Mouse (Mus musculus) neural tube, embryonic 13.5 days (tissue): ENCODE data around the gene Dlgap1. TPM values are rescaled to one million over a fixed set of nuclear protein-coding genes. Genes with fewer than 3 reads are reported as not detected.

Source experiments
- ATAC-seq: fragments of 200-750 bp; cut with Nextera tagmentation; 2 replicates; pipeline ENCODE4 v1.8.0; 2017; ENCODE audit warnings: low read depth, mild to moderate bottlenecking, moderate TSS enrichment, moderate library complexity
- H3K27ac ChIP-seq: fragments of 300-500 bp; sonication (generic); replicated peaks from 2 replicates; pipeline ENCODE4 v1.5.1; 2015; ENCODE audit warnings: moderate library complexity, mild to moderate bottlenecking, inconsistent platforms
- H3K27me3 ChIP-seq: fragments of 300-500 bp; sonication (generic); 2 replicates; pipeline ENCODE4 v1.6.1; 2015; ENCODE audit warnings: mild to moderate bottlenecking, inconsistent platforms
- H3K36me3 ChIP-seq: fragments of 300-500 bp; sonication (generic); 2 replicates; pipeline ENCODE4 v1.6.1; 2015; ENCODE audit warnings: mild to moderate bottlenecking, inconsistent platforms
- H3K4me1 ChIP-seq: fragments of 300-500 bp; sonication (generic); replicated peaks from 2 replicates; pipeline ENCODE4 v1.6.1; 2015; ENCODE audit warnings: inconsistent platforms
- H3K4me2 ChIP-seq: fragments of 300-500 bp; sonication (generic); 2 replicates; pipeline ENCODE4 v1.6.1; 2015; ENCODE audit warnings: inconsistent platforms, mild to moderate bottlenecking, moderate library complexity
- H3K4me3 ChIP-seq: fragments of 300-500 bp; sonication (generic); 2 replicates; pipeline ENCODE4 v1.5.1; 2015; ENCODE audit warnings: mild to moderate bottlenecking, inconsistent platforms
- H3K9ac ChIP-seq: fragments of 300-500 bp; sonication (generic); 2 replicates; pipeline ENCODE4 v1.6.1; 2015; ENCODE audit warnings: moderate library complexity, mild to moderate bottlenecking, inconsistent platforms
- H3K9me3 ChIP-seq: fragments of 300-500 bp; sonication (generic); 2 replicates; pipeline ENCODE4 v1.6.1; 2016; ENCODE audit warnings: inconsistent platforms
- WGBS: fragments of 180-500 bp; shearing (Covaris S2); methylation state at CpG from one replicate; pipeline ENCODE4 v1.1.7; 2015; 5-methylcytosine and 5-hydroxymethylcytosine counted together
- polyA plus RNA-seq: library from polyadenylated mRNA; unstranded; fragments of >200 nt; fragmentation: Nextera tagmentation; extraction: Ambion mirVana; gene quantifications from 2 replicates; pipeline ENCODE4 v1.2.1, GENCODE M21; 2015

Dlgap1 gene
- polyA plus RNA-seq, 1 experiment from 2014 or later, result 19.2 TPM

DNA sequence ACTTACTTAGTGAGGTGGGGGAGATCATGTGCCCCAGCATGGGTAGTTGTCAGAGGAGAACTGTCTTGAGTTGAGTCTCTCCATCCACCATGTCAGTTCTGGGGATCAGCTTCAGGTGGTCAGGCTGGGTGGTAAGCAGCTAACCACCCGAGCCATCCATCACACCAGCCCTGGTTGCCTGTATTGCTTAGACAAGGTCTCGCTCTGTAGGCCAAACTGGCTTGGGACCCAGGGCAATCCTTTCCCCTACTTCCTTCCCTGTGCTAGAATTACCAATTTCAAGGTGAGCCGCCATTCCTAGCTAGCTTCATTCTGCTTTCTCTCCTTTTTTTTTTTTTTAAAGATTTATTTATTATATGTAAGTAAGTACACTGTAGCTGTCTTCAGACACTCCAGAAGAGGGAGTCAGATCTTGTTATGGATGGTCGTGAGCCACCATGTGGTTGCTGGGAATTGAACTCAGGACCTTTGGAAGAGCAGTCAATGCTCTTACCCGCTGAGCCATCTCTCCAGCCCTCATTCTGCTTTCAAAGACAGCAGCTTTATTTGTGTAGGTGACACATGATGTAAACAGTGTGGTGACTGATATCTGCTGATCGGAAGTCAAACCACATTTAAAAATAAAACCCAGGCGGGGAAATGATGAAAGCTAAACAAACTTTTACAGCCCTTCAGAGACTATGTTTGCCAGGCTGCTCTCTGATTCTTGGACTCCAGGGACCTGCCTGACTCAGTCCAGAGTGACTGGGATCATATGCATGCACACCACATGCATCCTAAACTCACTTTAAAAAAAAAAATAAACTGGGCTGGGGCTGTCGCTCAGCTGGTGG lies 828.3 kb downstream of the Dlgap1 start:
- Histone ChIP-seq H3K27me3 (no peaks in the 10 kb centered on the region), H3K9ac (no peak overlapping the region), H3K9me3 (no peaks in the 10 kb centered on the region), H3K4me1 (peaks cover 15% of the 10 kb centered on the region), H3K27ac (no peak overlapping the region), H3K4me3 (no peak overlapping the region), H3K4me2 (no peak overlapping the region), H3K36me3 (no peaks in the 10 kb centered on the region)
- ATAC-seq, result no peak
- 83% methylated on average over 8 of the region's 8 CpGs for WGBS

DNA sequence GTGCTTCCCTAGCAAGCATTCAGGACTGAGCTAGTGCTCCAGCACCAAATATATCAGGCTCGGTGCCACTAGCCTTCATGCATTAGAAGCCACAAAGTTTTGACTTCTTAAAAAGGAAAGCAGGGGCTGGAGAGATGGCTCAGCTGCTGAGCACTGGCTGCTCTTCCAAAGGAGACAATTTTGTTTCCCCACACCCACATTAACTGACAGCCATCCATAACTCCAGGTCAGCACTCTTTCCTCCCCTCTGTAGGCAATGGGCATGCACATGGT lies 828.8 kb downstream of the Dlgap1 start:
- Histone ChIP-seq H3K27me3 (no peaks in the 10 kb centered on the region), H3K4me3 (no peak overlapping the region), H3K27ac (no peak overlapping the region), H3K36me3 (no peaks in the 10 kb centered on the region), H3K9ac (no peak overlapping the region), H3K4me2 (no peak overlapping the region), H3K9me3 (no peaks in the 10 kb centered on the region), H3K4me1 (peaks cover 15% of the 10 kb centered on the region)
- ATAC-seq, result no peak
- 89% methylated on average over 1 of the region's 1 CpGs for WGBS

GRCm38 (mm10) chr17:70799266-70799665 lies 830.4 kb downstream of the Dlgap1 start:
- Histone ChIP-seq H3K4me1 (peaks cover 11% of the 10 kb centered on the region), H3K27me3 (no peaks in the 10 kb centered on the region), H3K4me2 (no peak overlapping the region), H3K36me3 (no peaks in the 10 kb centered on the region), H3K9me3 (no peaks in the 10 kb centered on the region), H3K4me3 (no peak overlapping the region), H3K9ac (no peak overlapping the region), H3K27ac (no peak overlapping the region)
- no peak for ATAC-seq
- 83% methylated on average over 4 of the region's 4 CpGs for WGBS

DNA sequence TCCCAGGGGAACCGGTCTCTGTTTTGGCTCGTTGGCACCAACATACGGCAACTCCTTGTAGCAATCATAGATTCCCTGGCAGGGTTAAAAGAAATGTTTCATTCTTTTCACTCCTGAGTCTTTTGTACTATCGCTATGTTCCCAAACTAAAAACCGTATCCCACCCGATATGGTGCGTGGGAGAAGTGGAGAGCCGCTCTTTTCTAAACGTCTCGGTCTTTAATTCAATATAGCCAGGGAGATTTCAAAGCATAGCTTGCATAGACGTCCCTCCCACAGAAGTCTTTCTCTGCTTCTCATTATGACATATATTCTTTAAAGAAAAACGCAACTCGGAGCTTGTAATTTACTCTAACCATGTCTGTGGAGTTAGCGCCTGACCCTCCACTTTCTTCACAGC lies 833.1 kb downstream of the Dlgap1 start:
- H3K9ac ChIP-seq, result no peak overlapping the region
- 80% methylated on average over 14 of the region's 14 CpGs for WGBS
- H3K27ac ChIP-seq, result no peak overlapping the region
- H3K4me3 ChIP-seq, result no peak overlapping the region
- no peaks in the 10 kb centered on the region for H3K27me3 ChIP-seq
- H3K9me3 ChIP-seq, result no peaks in the 10 kb centered on the region
- no peak for ATAC-seq
- H3K4me2 ChIP-seq, result no peak overlapping the region
- H3K4me1 ChIP-seq, result no peaks in the 10 kb centered on the region
- no peaks in the 10 kb centered on the region for H3K36me3 ChIP-seq

- no peak for ATAC-seq
- no peaks in the 10 kb centered on the region for H3K4me1 ChIP-seq
- 91% methylated on average over 9 of the region's 9 CpGs for WGBS
Measured at GRCm38 (mm10) chr17:70805866-70806265, 837.0 kb downstream of the Dlgap1 start.

GRCm38 (mm10) chr17:70806600-70806999 lies 837.7 kb downstream of the Dlgap1 start:
- Histone ChIP-seq H3K27ac (no peak overlapping the region), H3K27me3 (no peaks in the 10 kb centered on the region), H3K4me2 (no peak overlapping the region), H3K9ac (no peak overlapping the region), H3K36me3 (no peaks in the 10 kb centered on the region), H3K4me3 (no peak overlapping the region), H3K4me1 (no peaks in the 10 kb centered on the region), H3K9me3 (no peaks in the 10 kb centered on the region)
- no peak for ATAC-seq
- 90% methylated on average over 2 of the region's 2 CpGs for WGBS

More at GRCm38 (mm10) chr17:70805866-70806265, 837.0 kb downstream of the Dlgap1 start:
- no peaks in the 10 kb centered on the region for H3K36me3 ChIP-seq
- H3K4me3 ChIP-seq, result no peak overlapping the region
- H3K9me3 ChIP-seq, result no peaks in the 10 kb centered on the region
- no peaks in the 10 kb centered on the region for H3K27me3 ChIP-seq
- no peak overlapping the region for H3K4me2 ChIP-seq
- H3K27ac ChIP-seq, result no peak overlapping the region
- no peak overlapping the region for H3K9ac ChIP-seq

GRCm38 (mm10) chr17:70807885-70808284 lies 839.0 kb downstream of the Dlgap1 start:
- H3K36me3 ChIP-seq, result no peaks in the 10 kb centered on the region
- H3K9me3 ChIP-seq, result no peaks in the 10 kb centered on the region
- ATAC-seq, result no peak
- H3K27me3 ChIP-seq, result no peaks in the 10 kb centered on the region
- 90% methylated on average over 1 of the region's 1 CpGs for WGBS
- no peak overlapping the region for H3K27ac ChIP-seq
- no peak overlapping the region for H3K4me2 ChIP-seq
- no peaks in the 10 kb centered on the region for H3K4me1 ChIP-seq
- H3K9ac ChIP-seq, result no peak overlapping the region
- no peak overlapping the region for H3K4me3 ChIP-seq

GRCm38 (mm10) chr17:70808837-70809236 lies 840.0 kb downstream of the Dlgap1 start:
- no peaks in the 10 kb centered on the region for H3K4me1 ChIP-seq
- H3K4me3 ChIP-seq, result no peak overlapping the region
- no peak overlapping the region for H3K9ac ChIP-seq
- no peak overlapping the region for H3K27ac ChIP-seq
- ATAC-seq, result no peak
- no peaks in the 10 kb centered on the region for H3K27me3 ChIP-seq
- no peaks in the 10 kb centered on the region for H3K9me3 ChIP-seq
- no peaks in the 10 kb centered on the region for H3K36me3 ChIP-seq
- 32% methylated on average over 14 of the region's 14 CpGs for WGBS
- H3K4me2 ChIP-seq, result peak overlapping the region; percentile 0; the same call in 1 of the 2 replicates

GRCm38 (mm10) chr17:70809776-70810175 lies 840.9 kb downstream of the Dlgap1 start:
- 15% methylated on average over 3 of the region's 3 CpGs for WGBS
- Histone ChIP-seq H3K27ac (no peak overlapping the region), H3K27me3 (no peaks in the 10 kb centered on the region), H3K4me2 (no peak overlapping the region), H3K36me3 (no peaks in the 10 kb centered on the region), H3K9me3 (no peaks in the 10 kb centered on the region), H3K4me3 (no peak overlapping the region), H3K4me1 (no peaks in the 10 kb centered on the region), H3K9ac (no peak overlapping the region)
- no peak for ATAC-seq

- H3K4me1 ChIP-seq, result no peaks in the 10 kb centered on the region
- H3K4me2 ChIP-seq, result no peak overlapping the region
- 77% methylated on average over 5 of the region's 5 CpGs for WGBS
- ATAC-seq, result no peak
- no peaks in the 10 kb centered on the region for H3K9me3 ChIP-seq
- H3K27me3 ChIP-seq, result no peaks in the 10 kb centered on the region
- no peaks in the 10 kb centered on the region for H3K36me3 ChIP-seq
- no peak overlapping the region for H3K27ac ChIP-seq
- H3K4me3 ChIP-seq, result no peak overlapping the region
- H3K9ac ChIP-seq, result no peak overlapping the region
Measured at GRCm38 (mm10) chr17:70810795-70811194, 841.9 kb downstream of the Dlgap1 start.

GRCm38 (mm10) chr17:70815001-70815400 lies 846.1 kb downstream of the Dlgap1 start:
- WGBS, result 48% methylated on average over 8 of the region's 8 CpGs
- H3K27ac ChIP-seq, result no peak overlapping the region
- H3K27me3 ChIP-seq, result peaks cover 35% of the 10 kb centered on the region
- peaks cover 11% of the 10 kb centered on the region for H3K4me1 ChIP-seq
- no peaks in the 10 kb centered on the region for H3K9me3 ChIP-seq
- no peak for ATAC-seq
- no peak overlapping the region for H3K4me3 ChIP-seq
- no peaks in the 10 kb centered on the region for H3K36me3 ChIP-seq
- H3K9ac ChIP-seq, result no peak overlapping the region
- no peak overlapping the region for H3K4me2 ChIP-seq

DNA sequence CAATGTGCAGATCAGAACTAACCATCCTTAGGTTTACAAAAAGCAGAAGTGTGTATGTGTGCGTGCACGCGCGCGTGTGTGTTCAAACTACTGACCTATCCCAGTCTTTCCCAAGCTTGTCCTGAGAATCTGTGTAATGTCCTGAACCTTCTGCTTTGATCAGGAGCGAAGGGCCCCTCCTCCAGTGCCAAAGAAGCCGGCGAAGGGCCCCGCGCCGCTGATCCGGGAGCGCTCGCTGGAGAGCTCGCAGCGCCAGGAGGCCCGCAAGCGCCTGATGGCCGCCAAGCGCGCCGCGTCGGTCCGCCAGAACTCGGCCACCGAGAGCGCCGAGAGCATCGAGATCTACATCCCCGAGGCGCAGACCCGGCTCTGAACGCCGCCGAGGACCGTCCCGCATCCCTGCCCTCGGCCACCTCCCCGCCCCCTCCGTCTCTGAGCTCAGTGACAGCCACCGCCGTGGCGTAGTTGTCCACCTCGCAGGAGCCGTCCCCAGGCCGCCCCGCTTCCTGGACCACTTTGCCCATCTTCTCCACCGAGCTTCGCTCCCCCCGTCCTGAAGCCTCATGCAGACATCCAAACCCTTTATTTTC lies 849.1 kb downstream of the Dlgap1 start:
- Histone ChIP-seq H3K4me2 (peak overlapping the region; percentile 85), H3K36me3 (no peaks in the 10 kb centered on the region), H3K27ac (no peak overlapping the region), H3K9me3 (no peaks in the 10 kb centered on the region), H3K4me3 (peak overlapping the region; percentile 49), H3K9ac (peak overlapping the region; percentile 70), H3K27me3 (peaks cover 40% of the 10 kb centered on the region), H3K4me1 (peaks cover 11% of the 10 kb centered on the region)
- ATAC-seq, result peak; percentile 69
- WGBS, result 2% methylated on average over 51 of the region's 51 CpGs

GRCm38 (mm10) chr17:70823083-70823482 lies 854.2 kb downstream of the Dlgap1 start:
- Histone ChIP-seq H3K4me1 (peaks cover 3% of the 10 kb centered on the region), H3K36me3 (no peaks in the 10 kb centered on the region), H3K9me3 (no peaks in the 10 kb centered on the region), H3K4me3 (no peak overlapping the region), H3K4me2 (no peak overlapping the region), H3K27me3 (peaks cover 23% of the 10 kb centered on the region), H3K27ac (no peak overlapping the region), H3K9ac (no peak overlapping the region)
- no peak for ATAC-seq
- WGBS, result 86% methylated on average over 8 of the region's 8 CpGs
